Mouse (Mus musculus) frontal cortex, postnatal 10 days (tissue): ENCODE measurements around the gene Kifap3.

Experiments used
- DNase-seq, 2 experiments: peaks; one replicate each; pipeline ENCODE4 v3.0.0; 2022; ENCODE audit warnings: low spot score in 2 of 2, mixed read lengths in 1 of 2

Kifap3 gene

DNA sequence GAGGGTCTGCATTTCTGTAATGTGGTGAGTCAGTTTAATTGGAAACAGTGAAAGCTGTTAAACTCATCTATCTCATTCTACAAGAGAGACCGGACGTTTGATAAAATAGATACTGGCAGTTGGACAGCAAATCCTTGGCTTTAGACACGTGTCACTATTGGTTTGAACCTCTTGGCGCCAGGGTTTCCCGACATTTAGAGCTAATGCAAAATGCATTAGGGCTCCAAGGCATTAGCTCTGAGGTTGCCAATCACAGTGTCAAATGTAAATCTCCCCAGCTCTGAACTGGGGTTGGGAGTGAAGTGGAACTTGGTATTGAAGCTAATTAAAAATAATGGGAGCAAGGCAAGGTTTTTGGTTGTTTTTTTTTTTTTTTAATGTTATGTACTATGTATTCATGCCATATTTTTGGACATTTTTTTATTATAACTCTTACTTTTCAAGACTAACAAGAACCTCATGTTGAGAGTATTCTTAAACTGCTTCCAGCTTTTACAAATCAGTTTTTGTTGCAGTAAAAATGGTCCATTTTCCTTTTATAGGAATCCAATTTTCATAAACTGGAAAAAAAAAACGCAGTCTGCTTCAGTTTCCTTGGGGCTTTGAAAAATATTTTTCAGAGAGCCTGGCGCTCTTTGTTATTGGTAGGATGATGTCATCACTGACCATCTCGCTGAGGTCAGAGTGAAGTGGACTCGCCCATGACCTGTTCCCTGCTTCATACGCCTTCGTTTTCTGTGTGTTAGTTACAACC lies 114.6 kb downstream of the Kifap3 start:
- no peak for DNase-seq

DNA sequence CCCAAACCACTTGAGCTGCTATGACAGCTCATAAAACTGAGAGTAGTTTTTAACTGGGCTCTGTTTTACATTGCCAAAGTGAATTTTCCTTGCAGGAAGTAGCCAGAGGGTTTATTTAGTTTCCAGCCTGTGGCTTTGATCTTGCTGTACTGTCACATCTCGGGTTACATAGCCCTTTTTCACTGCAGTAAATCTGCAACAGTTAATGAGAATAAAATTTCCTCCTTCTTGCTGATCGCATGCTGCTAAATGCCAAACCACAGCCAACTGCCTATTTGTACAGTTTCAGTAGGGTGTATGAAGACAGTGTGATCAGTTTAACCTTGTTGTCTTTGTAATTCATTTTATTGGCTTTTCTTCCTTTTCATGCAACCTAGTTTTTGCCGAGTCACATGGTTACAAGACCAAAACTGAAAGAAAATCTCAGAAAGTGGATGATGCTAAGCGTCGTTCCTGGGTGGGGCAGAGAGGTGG lies 118.9 kb downstream of the Kifap3 start:
- no peak for DNase-seq

GRCm38 (mm10) chr1:163899575-163899974 lies 120.2 kb downstream of the Kifap3 start:
- DNase-seq: no peak

DNA sequence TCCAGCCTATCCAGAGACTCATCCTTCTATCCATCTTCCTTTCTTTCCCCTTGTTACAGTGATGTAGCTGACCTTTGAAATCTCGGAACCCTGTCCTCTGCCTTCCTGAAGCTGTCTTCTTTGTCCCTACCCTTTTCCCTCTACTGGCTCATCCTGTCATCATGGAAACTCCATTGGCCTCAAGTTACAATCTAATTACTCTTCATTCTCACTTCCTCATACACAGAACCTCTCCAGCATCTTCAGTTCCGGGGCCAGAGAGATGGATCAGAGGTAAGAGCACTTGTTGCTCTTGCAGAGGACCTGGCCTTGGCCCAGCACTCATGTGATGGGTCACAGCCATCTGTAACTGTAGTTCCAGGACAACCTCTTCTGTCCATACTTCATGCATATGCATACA lies 120.8 kb downstream of the Kifap3 start:
- no peak for DNase-seq

DNA sequence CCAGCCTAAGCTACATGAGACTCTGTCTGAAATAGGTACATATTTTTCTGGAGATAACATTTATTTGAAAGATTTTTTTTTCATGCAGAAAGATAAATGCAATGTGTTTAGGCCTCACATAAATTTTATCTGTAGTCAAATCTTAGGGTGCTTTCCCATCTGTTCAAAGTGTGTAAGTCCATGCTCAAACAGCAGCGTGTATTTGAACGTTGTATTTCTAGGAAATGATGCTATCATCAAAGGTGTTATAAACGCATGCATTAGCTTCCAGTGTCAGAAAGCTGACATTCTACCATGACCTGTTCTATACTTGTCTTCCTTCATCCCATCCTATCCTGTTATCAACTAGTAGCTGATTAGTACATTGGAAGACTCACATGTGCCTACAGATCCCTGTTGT lies 124.0 kb downstream of the Kifap3 start:
- DNase-seq: no peak

DNA sequence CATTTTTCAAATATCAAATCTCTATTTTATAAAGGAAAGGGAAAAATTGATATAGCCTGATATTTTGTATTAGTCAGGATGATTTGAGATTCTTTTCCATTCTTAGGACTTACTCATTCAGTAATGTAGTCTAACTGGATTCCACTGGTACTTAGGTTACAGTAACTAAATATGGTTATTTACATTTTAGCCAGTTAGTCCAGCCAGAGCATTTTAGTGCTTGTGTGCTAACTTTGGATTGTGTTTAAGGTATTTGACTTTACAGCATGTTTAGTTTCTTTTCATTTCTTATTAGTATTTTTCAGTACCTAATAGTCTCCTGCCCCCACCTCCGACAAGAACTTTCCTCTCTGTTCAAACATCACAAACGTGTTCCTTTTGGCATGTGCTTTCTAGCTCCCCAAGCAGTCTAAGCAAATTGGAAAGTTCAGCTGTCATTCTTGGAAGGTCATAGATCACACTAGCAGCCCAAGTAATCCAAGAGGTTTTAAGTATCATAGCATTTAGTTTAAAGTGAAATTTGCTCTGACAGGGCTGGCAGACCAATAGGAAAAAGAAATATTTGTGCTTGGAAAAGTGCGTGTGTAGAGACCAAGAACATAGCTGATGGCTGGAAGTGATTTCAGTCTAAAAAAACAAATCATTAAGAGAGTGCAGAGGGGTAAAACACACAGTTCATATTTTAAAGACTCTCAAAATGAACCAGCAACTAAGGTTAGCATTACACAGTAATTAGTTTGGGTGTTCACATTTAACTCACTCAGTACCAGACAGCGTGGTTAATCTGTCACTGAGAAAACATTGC lies 127.8 kb downstream of the Kifap3 start:
- DNase-seq: no peak

DNA sequence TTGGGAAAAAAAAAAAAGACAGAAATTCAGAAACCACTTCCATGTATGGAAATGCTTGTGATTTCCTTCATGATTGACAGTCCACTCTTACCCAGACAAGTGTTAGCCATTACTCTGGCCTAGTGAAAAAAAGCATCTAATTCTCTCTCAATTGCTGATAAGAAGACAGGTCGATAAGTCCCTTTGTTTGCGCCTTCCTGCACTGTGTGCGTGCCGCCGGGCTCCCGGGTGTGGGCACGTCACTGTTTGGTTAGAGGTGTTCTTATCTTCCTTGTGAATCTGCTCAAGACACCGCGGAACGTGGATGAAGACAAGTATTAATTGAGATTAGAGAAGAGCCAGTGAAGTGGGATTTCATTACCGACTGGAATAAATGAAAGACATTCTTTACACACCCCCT lies 129.0 kb downstream of the Kifap3 start:
- no peak for DNase-seq

DNA sequence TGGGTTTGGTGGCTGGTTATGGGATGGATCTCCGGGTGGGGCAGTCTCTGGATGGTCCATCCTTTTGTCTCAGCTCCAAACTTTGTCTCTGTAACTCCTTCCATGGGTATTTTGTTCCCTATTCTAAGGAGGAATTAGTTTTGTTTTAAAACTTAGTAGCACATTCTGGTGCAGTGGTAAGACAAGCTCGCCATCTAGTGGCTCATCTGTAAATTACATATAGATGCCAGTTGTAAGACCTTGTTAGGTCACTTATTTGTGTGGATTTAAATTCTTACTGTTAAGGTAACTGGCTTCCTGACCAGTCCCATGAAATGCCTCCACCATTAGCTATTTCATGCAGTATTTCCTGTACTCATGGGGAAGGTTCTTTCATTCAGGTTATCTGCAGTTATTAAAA lies 131.0 kb downstream of the Kifap3 start:
- no peak for DNase-seq

GRCm38 (mm10) chr1:163910785-163911184 lies 131.4 kb downstream of the Kifap3 start:
- DNase-seq: no peak

DNA sequence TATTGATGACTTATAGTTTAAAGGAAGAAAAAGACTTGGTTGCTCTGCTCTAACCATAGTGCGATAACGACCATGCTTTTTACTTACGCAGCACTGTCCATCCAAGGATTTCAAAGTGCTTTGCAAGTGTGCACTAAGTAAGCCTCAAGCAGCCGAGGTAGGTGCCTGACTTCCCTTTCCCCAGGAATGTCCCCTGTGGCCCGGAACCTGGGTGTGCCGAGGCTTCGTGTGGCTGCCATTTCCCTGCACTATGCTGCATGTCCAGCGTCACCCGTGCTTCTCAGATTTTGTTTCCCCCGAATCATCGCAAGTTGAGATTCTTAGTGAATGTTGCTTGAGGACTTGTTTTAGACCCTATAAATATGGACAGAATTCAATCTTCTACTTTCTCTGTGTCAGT lies 132.6 kb downstream of the Kifap3 start:
- DNase-seq: no peak

GRCm38 (mm10) chr1:163917349-163918160 lies 138.2 kb downstream of the Kifap3 start:
- no peak for DNase-seq

DNA sequence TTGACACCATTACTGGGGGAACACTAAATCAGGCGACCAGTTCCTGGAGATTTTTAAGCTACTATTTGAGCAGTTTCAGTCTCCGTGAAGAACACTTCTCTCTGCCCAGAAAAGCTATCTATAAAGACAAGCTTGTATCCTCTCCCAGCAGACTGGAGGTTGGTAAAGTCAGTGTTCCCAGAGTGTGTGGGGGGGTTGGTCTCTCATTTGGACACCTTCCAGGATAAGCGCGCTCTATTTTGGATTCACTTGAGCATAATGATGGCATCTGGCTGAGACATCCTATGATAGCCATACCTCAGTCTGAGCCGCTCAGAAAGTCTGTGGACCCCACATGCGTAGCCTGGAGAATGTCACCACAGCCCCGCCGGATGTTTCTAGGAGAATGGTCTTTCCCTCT lies 144.7 kb downstream of the Kifap3 start:
- no peak for DNase-seq

GRCm38 (mm10) chr1:163928846-163929245 lies 149.5 kb downstream of the Kifap3 start, which contains the start of gene Scyl3:
Gene Scyl3 (plus strand): TSS chr1:163929100.
- DNase-seq: no peak

DNA sequence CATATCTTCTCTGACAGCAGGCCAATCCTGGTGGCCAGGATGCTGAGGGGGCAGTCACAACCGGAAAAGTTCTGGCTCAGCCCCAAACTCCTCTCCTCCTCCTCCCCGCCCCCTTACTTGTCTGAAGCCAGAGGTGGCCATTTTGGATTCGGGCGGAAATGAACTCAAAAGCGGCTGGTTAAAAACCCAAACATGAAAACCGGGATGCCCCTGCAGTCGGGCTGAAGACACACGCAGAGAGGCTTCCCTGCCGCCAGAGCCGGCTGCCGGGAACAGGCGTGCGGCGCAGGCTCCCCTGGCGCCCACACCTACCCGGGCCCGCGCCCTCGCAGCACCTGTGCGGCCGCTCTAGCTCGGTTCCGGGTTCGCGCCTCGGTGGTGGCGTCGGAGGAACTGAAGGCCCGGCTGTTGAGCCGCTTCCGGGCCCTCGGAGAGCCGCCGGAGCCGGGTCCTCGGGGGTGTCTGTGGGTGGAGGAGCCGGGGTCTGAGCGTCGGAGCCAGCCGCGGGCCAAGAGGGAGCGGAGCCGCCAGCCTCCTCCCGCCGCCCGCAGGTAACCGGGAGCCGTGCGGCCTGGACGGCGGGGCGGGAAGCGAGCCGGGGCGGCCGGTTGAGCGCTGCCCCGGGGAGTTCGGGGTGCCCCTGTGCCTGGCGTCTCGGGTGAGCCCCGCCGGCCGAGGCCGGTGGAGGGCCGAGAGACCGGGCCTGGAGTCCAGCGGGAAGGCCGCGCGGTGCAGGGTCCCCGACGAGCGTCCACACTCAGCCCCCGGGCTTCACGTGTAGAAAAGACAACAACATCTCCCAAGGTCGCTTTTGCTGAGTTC lies 150.5 kb downstream of the Kifap3 start:
- DNase-seq: peak; percentile 75 to 86

GRCm38 (mm10) chr1:163930458-163930794 lies 151.0 kb downstream of the Kifap3 start:
- DNase-seq: no peak

DNA sequence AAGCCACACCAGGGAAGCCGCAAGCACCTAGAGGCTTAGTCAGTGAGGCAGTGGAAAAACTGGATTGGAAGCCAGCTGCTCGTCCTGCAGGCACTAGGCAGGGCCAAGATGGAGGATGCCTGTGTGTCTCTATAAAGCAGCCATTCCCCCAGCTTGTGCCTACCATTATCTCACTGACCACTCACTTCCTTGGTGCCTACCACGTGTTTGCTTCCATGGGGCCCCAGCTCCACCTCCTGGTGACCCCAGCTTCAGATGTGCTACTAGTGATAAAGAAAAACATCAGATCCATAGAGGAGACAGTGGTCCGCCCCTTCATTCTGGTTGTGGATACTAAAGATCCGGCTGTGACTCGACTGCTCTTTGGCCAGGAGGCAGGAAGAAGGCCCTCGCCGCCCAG lies 152.4 kb downstream of the Kifap3 start:
- no peak for DNase-seq

- no peak for DNase-seq
Measured at GRCm38 (mm10) chr1:163934591-163934990, 155.2 kb downstream of the Kifap3 start.

DNA sequence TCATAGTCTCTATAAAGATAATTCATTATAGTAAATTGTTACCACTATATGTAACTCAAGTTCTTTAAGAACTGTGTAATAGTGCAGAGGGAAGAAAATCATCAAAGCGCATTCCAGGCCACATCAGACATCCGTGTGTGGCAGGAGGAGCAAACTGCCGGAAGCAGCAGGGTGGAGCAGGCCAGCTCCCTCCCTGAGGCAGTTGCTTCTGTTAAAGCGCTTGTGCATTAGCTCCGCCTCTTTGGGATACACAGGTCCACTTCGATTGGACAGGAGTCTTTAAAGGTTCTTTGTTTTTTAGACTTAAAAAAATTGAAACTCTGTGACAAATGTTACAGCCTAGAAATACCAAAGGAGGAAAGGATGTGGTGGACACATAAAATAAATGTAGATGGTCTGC lies 162.7 kb downstream of the Kifap3 start:
- no peak for DNase-seq

- no peak for DNase-seq
Measured at GRCm38 (mm10) chr1:163953396-163953795, 174.0 kb downstream of the Kifap3 start.

- DNase-seq: no peak
Measured at GRCm38 (mm10) chr1:163958036-163958435, 178.7 kb downstream of the Kifap3 start.

GRCm38 (mm10) chr1:163964008-163964689 lies 184.8 kb downstream of the Kifap3 start:
- DNase-seq: no peak
